Mouse (Mus musculus) brown adipose tissue, adult 24 weeks (tissue): ENCODE measurements around the gene Dusp2. TPM values are rescaled to one million over a fixed set of nuclear protein-coding genes. Genes with fewer than 3 reads are reported as not detected.

Experiments used
- polyA plus RNA-seq: library from polyadenylated mRNA; stranded (reverse); fragments of >200 nt; gene quantifications from 2 replicates; pipeline ENCODE4 v1.2.4, GENCODE M21; 2012; ENCODE audit not compliant: missing spikeins, insufficient read depth, insufficient read length

The Dusp2 gene
- polyA plus RNA-seq, 1 experiment, result 0.63 TPM

Other genes with a start within 250 kb of the Dusp2 start
- gene Ncaph, start 202.2 kb upstream of the Dusp2 start, polyA plus RNA-seq, result 1.0 and 1.5 TPM in 2 replicates
- 2.2 and 3.3 TPM in 2 replicates for gene Itpripl1, start 192.7 kb upstream of the Dusp2 start, polyA plus RNA-seq
- 2.3 and 2.4 TPM in 2 replicates for gene 1810024B03Rik, start 127.9 kb upstream of the Dusp2 start, polyA plus RNA-seq
- gene Snrnp200, start 127.8 kb upstream of the Dusp2 start, polyA plus RNA-seq, result 26.7 and 31.7 TPM in 2 replicates
- gene Ciao1, start 88.3 kb upstream of the Dusp2 start, polyA plus RNA-seq, result 36.2 and 50.4 TPM in 2 replicates
- 18.6 and 27.3 TPM in 2 replicates for gene Tmem127, start 88.3 kb upstream of the Dusp2 start, polyA plus RNA-seq
- gene Stard7, start 65.9 kb upstream of the Dusp2 start, polyA plus RNA-seq, result 71.1 and 87.5 TPM in 2 replicates
- not detected in 2 replicates for gene Astl, start 2.5 kb downstream of the Dusp2 start, polyA plus RNA-seq
- 0.38 TPM in 1 of 2 replicates, not detected in the other for gene Adra2b, start 27.0 kb downstream of the Dusp2 start, polyA plus RNA-seq
- not detected in 2 replicates for gene Gpat2, start 89.0 kb downstream of the Dusp2 start, polyA plus RNA-seq
- gene Fahd2a, start 108.4 kb downstream of the Dusp2 start, polyA plus RNA-seq, result 103 and 106 TPM in 2 replicates
- gene Kcnip3, start 185.9 kb downstream of the Dusp2 start, polyA plus RNA-seq, result 0.63 TPM in 1 of 2 replicates, not detected in the other
- not detected in 2 replicates for gene Prom2, start 205.3 kb downstream of the Dusp2 start, polyA plus RNA-seq